Mouse (Mus musculus): ENCODE data around the gene Gm20388. TPM values are rescaled to one million over a fixed set of nuclear protein-coding genes. Genes with fewer than 3 reads are reported as not detected.
A peak's percentile ranks its signal among the peaks of the same experiment; 100 is the strongest.

The Gm20388 gene
- polyA plus RNA-seq, 1 experiment from 2014 or later = 4.4 TPM

GRCm38 (mm10) chr8:123787254-123787897 lies 3876.7 kb downstream of the Gm20388 start:
- Histone ChIP-seq H3K4me2 (replicated peaks) (no peak overlapping the region), H3K27me3 (0 out of 2 replicates have a peak, but pooled peaks cover 3% of the 10 kb centered on the region), H3K36me3 (no peaks in the 10 kb centered on the region), H3K4me1 (replicated peaks) (peaks cover 11% of the 10 kb centered on the region), H3K9ac (replicated peaks) (no peak overlapping the region), H3K4me3 (replicated peaks) (no peak overlapping the region), H3K9me3 (no peaks in the 10 kb centered on the region), H3K27ac (no peak overlapping the region)
- ATAC-seq = no peak
- WGBS = 62% methylated on average over 21 of the region's 21 CpGs

- H3K9ac ChIP-seq (replicated peaks) = no peak overlapping the region
- no peak overlapping the region for H3K4me2 ChIP-seq (replicated peaks)
- H3K27ac ChIP-seq = no peak overlapping the region
- H3K9me3 ChIP-seq = no peaks in the 10 kb centered on the region
- ATAC-seq = no peak
- H3K4me3 ChIP-seq (replicated peaks) = no peak overlapping the region
- H3K4me1 ChIP-seq (replicated peaks) = peaks cover 10% of the 10 kb centered on the region
- no peaks in the 10 kb centered on the region for H3K36me3 ChIP-seq
- WGBS = 59% methylated on average over 14 of the region's 14 CpGs
- 0 out of 2 replicates have a peak, but pooled peaks cover 3% of the 10 kb centered on the region for H3K27me3 ChIP-seq
Observed at GRCm38 (mm10) chr8:123788416-123789170, 3878.0 kb downstream of the Gm20388 start.

- no peaks in the 10 kb centered on the region for H3K36me3 ChIP-seq
- no peak overlapping the region for H3K4me3 ChIP-seq (replicated peaks)
- H3K9me3 ChIP-seq = no peaks in the 10 kb centered on the region
- ATAC-seq = no peak
- H3K27ac ChIP-seq = no peak overlapping the region
- WGBS = 72% methylated on average over 9 of the region's 9 CpGs
- 0 out of 2 replicates have a peak, but pooled peaks cover 3% of the 10 kb centered on the region for H3K27me3 ChIP-seq
- H3K9ac ChIP-seq (replicated peaks) = no peak overlapping the region
- H3K4me1 ChIP-seq (replicated peaks) = peaks cover 7% of the 10 kb centered on the region; the same call in 1 of the 2 replicates
- H3K4me2 ChIP-seq (replicated peaks) = no peak overlapping the region
Observed at GRCm38 (mm10) chr8:123789461-123789860, 3878.8 kb downstream of the Gm20388 start.

- 0 out of 2 replicates have a peak, but pooled peaks have one; percentile 24 for ATAC-seq
- Histone ChIP-seq H3K9ac (replicated peaks) (no peak overlapping the region), H3K27me3 (0 out of 2 replicates have a peak, but pooled peaks cover 3% of the 10 kb centered on the region), H3K4me2 (replicated peaks) (no peak overlapping the region), H3K4me3 (replicated peaks) (no peak overlapping the region), H3K9me3 (no peaks in the 10 kb centered on the region), H3K4me1 (replicated peaks) (peaks cover 7% of the 10 kb centered on the region; the same call in 1 of the 2 replicates), H3K36me3 (no peaks in the 10 kb centered on the region), H3K27ac (no peak overlapping the region)
- 0% methylated on average over 4 of the region's 4 CpGs for WGBS
Observed at GRCm38 (mm10) chr8:123789970-123790369, 3879.3 kb downstream of the Gm20388 start.

GRCm38 (mm10) chr8:123791101-123791844 lies 3880.6 kb downstream of the Gm20388 start:
- H3K4me2 ChIP-seq (replicated peaks) = no peak overlapping the region
- H3K4me1 ChIP-seq (replicated peaks) = peaks cover 7% of the 10 kb centered on the region; the same call in 1 of the 2 replicates
- no peaks in the 10 kb centered on the region for H3K27me3 ChIP-seq
- H3K36me3 ChIP-seq = no peaks in the 10 kb centered on the region
- 23% methylated on average over 16 of the region's 16 CpGs for WGBS
- no peak overlapping the region for H3K4me3 ChIP-seq (replicated peaks)
- H3K9ac ChIP-seq (replicated peaks) = 0 out of 2 replicates have a peak overlapping the region, but pooled peaks have one; percentile 1
- H3K9me3 ChIP-seq = no peaks in the 10 kb centered on the region
- H3K27ac ChIP-seq = peak overlapping the region; percentile 54
- ATAC-seq = peak; percentile 63

- Histone ChIP-seq H3K9ac (replicated peaks) (no peak overlapping the region), H3K4me2 (replicated peaks) (no peak overlapping the region), H3K27ac (peak overlapping the region; percentile 54), H3K27me3 (no peaks in the 10 kb centered on the region), H3K36me3 (no peaks in the 10 kb centered on the region), H3K4me1 (replicated peaks) (peaks cover 7% of the 10 kb centered on the region; the same call in 1 of the 2 replicates), H3K9me3 (no peaks in the 10 kb centered on the region), H3K4me3 (replicated peaks) (no peak overlapping the region)
- WGBS = 61% methylated on average over 7 of the region's 7 CpGs
- ATAC-seq = no peak
Observed at GRCm38 (mm10) chr8:123791845-123792225, 3881.2 kb downstream of the Gm20388 start.

GRCm38 (mm10) chr8:123793900-123794299 lies 3883.3 kb downstream of the Gm20388 start:
- no peaks in the 10 kb centered on the region for H3K36me3 ChIP-seq
- H3K27me3 ChIP-seq = no peaks in the 10 kb centered on the region
- H3K27ac ChIP-seq = no peak overlapping the region
- WGBS = 78% methylated on average over 10 of the region's 10 CpGs
- no peak overlapping the region for H3K4me2 ChIP-seq (replicated peaks)
- no peak overlapping the region for H3K4me3 ChIP-seq (replicated peaks)
- no peak for ATAC-seq
- peaks cover 7% of the 10 kb centered on the region; the same call in 1 of the 2 replicates for H3K4me1 ChIP-seq (replicated peaks)
- no peak overlapping the region for H3K9ac ChIP-seq (replicated peaks)
- no peaks in the 10 kb centered on the region for H3K9me3 ChIP-seq

GRCm38 (mm10) chr8:123794766-123795165 lies 3884.1 kb downstream of the Gm20388 start:
- Histone ChIP-seq H3K27me3 (no peaks in the 10 kb centered on the region), H3K4me2 (replicated peaks) (no peak overlapping the region), H3K4me3 (replicated peaks) (no peak overlapping the region), H3K9me3 (no peaks in the 10 kb centered on the region), H3K4me1 (replicated peaks) (peaks cover 7% of the 10 kb centered on the region; the same call in 1 of the 2 replicates), H3K36me3 (no peaks in the 10 kb centered on the region), H3K27ac (no peak overlapping the region), H3K9ac (replicated peaks) (no peak overlapping the region)
- 84% methylated on average over 4 of the region's 4 CpGs for WGBS
- ATAC-seq = no peak

- no peak for ATAC-seq
- Histone ChIP-seq H3K9me3 (no peaks in the 10 kb centered on the region), H3K4me2 (replicated peaks) (no peak overlapping the region), H3K36me3 (no peaks in the 10 kb centered on the region), H3K9ac (replicated peaks) (no peak overlapping the region), H3K4me3 (replicated peaks) (no peak overlapping the region), H3K27ac (no peak overlapping the region), H3K27me3 (no peaks in the 10 kb centered on the region), H3K4me1 (replicated peaks) (0 out of 2 replicates have a peak, but pooled peaks cover 3% of the 10 kb centered on the region)
- WGBS = 44% methylated on average over 4 of the region's 4 CpGs
Observed at GRCm38 (mm10) chr8:123796758-123797157, 3886.1 kb downstream of the Gm20388 start.

- no peak overlapping the region for H3K4me2 ChIP-seq (replicated peaks)
- 94% methylated on average over 15 of the region's 15 CpGs for WGBS
- no peaks in the 10 kb centered on the region for H3K4me1 ChIP-seq (replicated peaks)
- H3K36me3 ChIP-seq = no peaks in the 10 kb centered on the region
- no peak overlapping the region for H3K9ac ChIP-seq (replicated peaks)
- no peaks in the 10 kb centered on the region for H3K27me3 ChIP-seq
- no peak overlapping the region for H3K27ac ChIP-seq
- H3K4me3 ChIP-seq (replicated peaks) = no peak overlapping the region
- no peaks in the 10 kb centered on the region for H3K9me3 ChIP-seq
- ATAC-seq = no peak
Observed at GRCm38 (mm10) chr8:123797928-123798327, 3887.3 kb downstream of the Gm20388 start.

- H3K4me1 ChIP-seq (replicated peaks) = no peaks in the 10 kb centered on the region
- no peaks in the 10 kb centered on the region for H3K9me3 ChIP-seq
- no peak overlapping the region for H3K27ac ChIP-seq
- H3K36me3 ChIP-seq = no peaks in the 10 kb centered on the region
- no peak for ATAC-seq
- no peak overlapping the region for H3K4me2 ChIP-seq (replicated peaks)
- H3K4me3 ChIP-seq (replicated peaks) = no peak overlapping the region
- H3K27me3 ChIP-seq = no peaks in the 10 kb centered on the region
- H3K9ac ChIP-seq (replicated peaks) = no peak overlapping the region
- 80% methylated on average over 6 of the region's 6 CpGs for WGBS
Observed at GRCm38 (mm10) chr8:123799434-123799833, 3888.8 kb downstream of the Gm20388 start.

GRCm38 (mm10) chr8:123799885-123800284 lies 3889.2 kb downstream of the Gm20388 start:
- no peak overlapping the region for H3K4me2 ChIP-seq (replicated peaks)
- H3K27me3 ChIP-seq = no peaks in the 10 kb centered on the region
- no peak overlapping the region for H3K4me3 ChIP-seq (replicated peaks)
- H3K9me3 ChIP-seq = no peaks in the 10 kb centered on the region
- no peaks in the 10 kb centered on the region for H3K4me1 ChIP-seq (replicated peaks)
- H3K9ac ChIP-seq (replicated peaks) = no peak overlapping the region
- no peak for ATAC-seq
- H3K27ac ChIP-seq = no peak overlapping the region
- 67% methylated on average over 3 of the region's 3 CpGs for WGBS
- H3K36me3 ChIP-seq = no peaks in the 10 kb centered on the region

All from midbrain, embryonic 13.5 days (tissue).